Mouse (Mus musculus): ENCODE data around the gene Glis1. TPM values are rescaled to one million over a fixed set of nuclear protein-coding genes. Genes with fewer than 3 reads are reported as not detected.

Gene Glis1
- polyA plus RNA-seq, 1 experiment from 2014 or later = 0.47 TPM

DNA sequence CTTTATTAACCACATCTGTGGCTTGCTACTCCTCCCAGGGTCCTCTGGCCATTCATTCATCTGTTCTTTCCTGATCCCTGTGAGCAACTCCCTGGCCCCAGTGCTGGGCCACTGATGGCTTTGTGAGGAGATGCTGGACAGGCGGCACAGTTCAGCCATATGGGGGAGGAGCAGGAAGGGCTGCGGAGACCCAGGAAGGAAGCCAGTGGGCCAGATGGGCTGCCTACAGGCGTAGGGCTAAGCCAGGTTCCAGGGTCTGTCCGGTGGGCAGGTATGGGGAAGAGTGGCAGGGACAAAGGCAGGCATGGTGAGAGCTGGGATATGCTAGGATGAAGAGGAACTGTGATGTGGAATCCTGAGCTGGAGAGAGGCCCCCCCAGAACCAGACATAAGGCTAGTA is 193.8 kb downstream of the Glis1 start:
- 71% methylated on average over 4 of the region's 4 CpGs for WGBS
- H3K4me3 ChIP-seq (ENCODE audit: low read depth, low read length) = no peak overlapping the region
- H3K27me3 ChIP-seq (ENCODE audit: control insufficient read depth, insufficient read depth, low read length) = no peaks in the 10 kb centered on the region
- no peaks in the 10 kb centered on the region for H3K36me3 ChIP-seq (ENCODE audit: control insufficient read depth, insufficient read depth, low read length)
- H3K9me3 ChIP-seq (ENCODE audit: control insufficient read depth, low read length) = no peaks in the 10 kb centered on the region
- no peaks in the 10 kb centered on the region for H3K4me1 ChIP-seq (replicated peaks; ENCODE audit: control insufficient read depth, insufficient read depth)
- no peak overlapping the region for H3K4me2 ChIP-seq (replicated peaks; ENCODE audit: low read depth)
- TF ChIP-seq CTCF (IDR thresholded peaks at IDR 0.05; ENCODE audit: low read depth) = no peak
- TF ChIP-seq EP300 (optimal IDR thresholded peaks at IDR 0.05) = no peak
- ATAC-seq (ENCODE audit: low FRiP score, low TSS enrichment) (no peak), DNase-seq (ENCODE audit: low spot score) (no peak)
- H3K9ac ChIP-seq (ENCODE audit: low read length) = no peak overlapping the region
- no peak overlapping the region for H3K27ac ChIP-seq (replicated peaks)

GRCm38 (mm10) chr4:107628921-107629411 is 194.6 kb downstream of the Glis1 start:
- no peak overlapping the region for H3K4me2 ChIP-seq (replicated peaks; ENCODE audit: low read depth)
- no peaks in the 10 kb centered on the region for H3K9me3 ChIP-seq (ENCODE audit: control insufficient read depth, low read length)
- no peak for DNase-seq (ENCODE audit: low spot score)
- no peaks in the 10 kb centered on the region for H3K27me3 ChIP-seq (ENCODE audit: control insufficient read depth, insufficient read depth, low read length)
- H3K36me3 ChIP-seq (ENCODE audit: control insufficient read depth, insufficient read depth, low read length) = no peaks in the 10 kb centered on the region
- 66% methylated on average over 17 of the region's 17 CpGs for WGBS
- no peak overlapping the region for H3K9ac ChIP-seq (ENCODE audit: low read length)
- no peaks in the 10 kb centered on the region for H3K4me1 ChIP-seq (replicated peaks; ENCODE audit: control insufficient read depth, insufficient read depth)
- no peak overlapping the region for H3K4me3 ChIP-seq (ENCODE audit: low read depth, low read length)
- no peak overlapping the region for H3K27ac ChIP-seq (replicated peaks)
- ATAC-seq (ENCODE audit: low FRiP score, low TSS enrichment) = no peak
- no peak for TF ChIP-seq EP300 (optimal IDR thresholded peaks at IDR 0.05)

GRCm38 (mm10) chr4:107634631-107635030 is 200.2 kb downstream of the Glis1 start:
- Histone ChIP-seq H3K4me1 (replicated peaks; ENCODE audit: control insufficient read depth, insufficient read depth) (no peaks in the 10 kb centered on the region), H3K27ac (replicated peaks) (no peak overlapping the region), H3K27me3 (ENCODE audit: control insufficient read depth, insufficient read depth, low read length) (no peaks in the 10 kb centered on the region), H3K9me3 (ENCODE audit: control insufficient read depth, low read length) (no peaks in the 10 kb centered on the region), H3K9ac (ENCODE audit: low read length) (no peak overlapping the region), H3K4me3 (ENCODE audit: low read depth, low read length) (no peak overlapping the region), H3K36me3 (ENCODE audit: control insufficient read depth, insufficient read depth, low read length) (no peaks in the 10 kb centered on the region), H3K4me2 (replicated peaks; ENCODE audit: low read depth) (no peak overlapping the region)
- ATAC-seq (ENCODE audit: low FRiP score, low TSS enrichment) (no peak), DNase-seq (ENCODE audit: low spot score) (no peak)
- 75% methylated on average over 6 of the region's 6 CpGs for WGBS
- TF ChIP-seq EP300 (optimal IDR thresholded peaks at IDR 0.05) (no peak), CTCF (IDR thresholded peaks at IDR 0.05; ENCODE audit: low read depth) (peak; percentile 24; the same call in 1 of the 2 replicates)

DNA sequence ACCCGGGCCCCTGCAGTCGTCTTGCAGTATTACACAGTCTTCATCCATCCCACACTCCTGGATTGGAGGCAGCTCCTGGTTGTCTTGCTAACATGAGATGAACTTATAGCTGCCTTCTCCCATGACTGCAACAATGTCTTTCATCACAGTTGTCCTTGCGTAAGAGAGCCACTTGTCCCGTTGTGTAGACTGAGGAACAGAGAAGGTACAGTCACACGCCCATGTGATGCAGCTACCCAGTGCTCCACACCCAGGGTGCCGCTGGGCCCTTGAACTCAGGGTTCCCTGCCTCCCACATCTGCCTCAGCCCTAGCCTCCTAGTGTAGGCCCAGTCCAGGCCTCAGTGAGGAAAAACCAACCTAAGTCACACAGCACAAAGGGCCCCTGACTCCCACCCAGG is 201.7 kb downstream of the Glis1 start:
- H3K27me3 ChIP-seq (ENCODE audit: control insufficient read depth, insufficient read depth, low read length) = no peaks in the 10 kb centered on the region
- H3K4me1 ChIP-seq (replicated peaks; ENCODE audit: control insufficient read depth, insufficient read depth) = no peaks in the 10 kb centered on the region
- TF ChIP-seq EP300 (optimal IDR thresholded peaks at IDR 0.05) (no peak), CTCF (IDR thresholded peaks at IDR 0.05; ENCODE audit: low read depth) (no peak)
- no peak overlapping the region for H3K4me3 ChIP-seq (ENCODE audit: low read depth, low read length)
- no peak overlapping the region for H3K27ac ChIP-seq (replicated peaks)
- no peak for ATAC-seq (ENCODE audit: low FRiP score, low TSS enrichment)
- H3K9ac ChIP-seq (ENCODE audit: low read length) = no peak overlapping the region
- H3K9me3 ChIP-seq (ENCODE audit: control insufficient read depth, low read length) = no peaks in the 10 kb centered on the region
- no peaks in the 10 kb centered on the region for H3K36me3 ChIP-seq (ENCODE audit: control insufficient read depth, insufficient read depth, low read length)
- H3K4me2 ChIP-seq (replicated peaks; ENCODE audit: low read depth) = no peak overlapping the region
- 71% methylated on average over 6 of the region's 6 CpGs for WGBS
- no peak for DNase-seq (ENCODE audit: low spot score)

GRCm38 (mm10) chr4:107637670-107638069 is 203.3 kb downstream of the Glis1 start:
- peak; percentile 67 for DNase-seq (ENCODE audit: low spot score)
- Histone ChIP-seq H3K9me3 (ENCODE audit: control insufficient read depth, low read length) (no peaks in the 10 kb centered on the region), H3K27me3 (ENCODE audit: control insufficient read depth, insufficient read depth, low read length) (no peaks in the 10 kb centered on the region), H3K36me3 (ENCODE audit: control insufficient read depth, insufficient read depth, low read length) (no peaks in the 10 kb centered on the region), H3K9ac (ENCODE audit: low read length) (no peak overlapping the region), H3K4me2 (replicated peaks; ENCODE audit: low read depth) (no peak overlapping the region), H3K4me3 (ENCODE audit: low read depth, low read length) (no peak overlapping the region), H3K4me1 (replicated peaks; ENCODE audit: control insufficient read depth, insufficient read depth) (no peaks in the 10 kb centered on the region), H3K27ac (replicated peaks) (no peak overlapping the region)
- TF ChIP-seq CTCF (IDR thresholded peaks at IDR 0.05; ENCODE audit: low read depth) = peak; percentile 81
- TF ChIP-seq EP300 (optimal IDR thresholded peaks at IDR 0.05) = no peak
- ATAC-seq (ENCODE audit: low FRiP score, low TSS enrichment) = no peak
- 61% methylated on average over 3 of the region's 3 CpGs for WGBS

DNA sequence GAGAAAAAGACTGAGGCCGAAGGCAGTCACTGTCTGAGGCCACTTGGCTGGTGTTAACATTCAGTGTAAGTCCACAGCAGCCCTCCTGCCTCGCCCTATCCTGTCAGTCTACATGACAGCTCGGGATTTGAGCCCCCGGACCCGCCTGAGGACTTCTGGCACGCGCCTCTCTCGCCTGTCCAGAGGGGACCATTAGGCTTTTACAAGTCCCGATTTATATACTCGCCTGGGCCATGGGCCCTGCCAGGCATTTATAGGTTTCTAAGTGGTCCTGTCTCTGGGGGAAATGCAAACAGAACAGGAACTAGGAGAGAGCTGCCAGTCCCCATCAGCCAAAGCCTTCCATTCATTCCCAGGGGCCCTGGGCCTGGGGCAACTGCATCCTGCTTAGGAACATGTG is 203.9 kb downstream of the Glis1 start:
- no peak overlapping the region for H3K4me3 ChIP-seq (ENCODE audit: low read depth, low read length)
- WGBS = 73% methylated on average over 10 of the region's 10 CpGs
- no peak overlapping the region for H3K4me2 ChIP-seq (replicated peaks; ENCODE audit: low read depth)
- H3K4me1 ChIP-seq (replicated peaks; ENCODE audit: control insufficient read depth, insufficient read depth) = no peaks in the 10 kb centered on the region
- no peaks in the 10 kb centered on the region for H3K27me3 ChIP-seq (ENCODE audit: control insufficient read depth, insufficient read depth, low read length)
- DNase-seq (ENCODE audit: low spot score) = no peak
- TF ChIP-seq EP300 (optimal IDR thresholded peaks at IDR 0.05) (no peak), CTCF (IDR thresholded peaks at IDR 0.05; ENCODE audit: low read depth) (no peak)
- no peaks in the 10 kb centered on the region for H3K9me3 ChIP-seq (ENCODE audit: control insufficient read depth, low read length)
- H3K36me3 ChIP-seq (ENCODE audit: control insufficient read depth, insufficient read depth, low read length) = no peaks in the 10 kb centered on the region
- ATAC-seq (ENCODE audit: low FRiP score, low TSS enrichment) = no peak
- no peak overlapping the region for H3K27ac ChIP-seq (replicated peaks)
- H3K9ac ChIP-seq (ENCODE audit: low read length) = no peak overlapping the region
